Mouse (Mus musculus): ENCODE results near the gene Fat1. TPM values are rescaled to one million over a fixed set of nuclear protein-coding genes. Genes with fewer than 3 reads are reported as not detected.

The Fat1 gene
- polyA plus RNA-seq, 1 experiment: 9.1 TPM

GRCm38 (mm10) chr8:44937905-44938642 lies 2.8 kb downstream of the Fat1 start:
- Histone ChIP-seq H3K27ac (ENCODE audit: control insufficient read depth, insufficient read depth, low read depth, low read length) (peak overlapping the region; percentile 12; the same call in 1 of the 2 replicates), H3K27me3 (ENCODE audit: control insufficient read depth, insufficient read depth, low read length) (no peaks in the 10 kb centered on the region), H3K36me3 (ENCODE audit: control insufficient read depth, insufficient read depth, low read length) (no peaks in the 10 kb centered on the region), H3K4me3 (ENCODE audit: control insufficient read depth, low read depth, low read length) (peak overlapping the region; percentile 79), H3K4me1 (ENCODE audit: control insufficient read depth, insufficient read depth, low read length) (peaks cover 7% of the 10 kb centered on the region)
- no peak for TF ChIP-seq CTCF (IDR thresholded peaks at IDR 0.05; ENCODE audit: control insufficient read depth, insufficient read depth, insufficient replicate concordance, low read depth, low read length)
- peak; percentile 31 for TF ChIP-seq POLR2A (IDR thresholded peaks at IDR 0.05; ENCODE audit: control insufficient read depth, low read depth, low read length)

GRCm38 (mm10) chr8:44938643-44938979 lies 3.4 kb downstream of the Fat1 start:
- H3K36me3 ChIP-seq (ENCODE audit: control insufficient read depth, insufficient read depth, low read length): no peaks in the 10 kb centered on the region
- H3K4me1 ChIP-seq (ENCODE audit: control insufficient read depth, insufficient read depth, low read length): peaks cover 7% of the 10 kb centered on the region
- peak overlapping the region; percentile 79 for H3K4me3 ChIP-seq (ENCODE audit: control insufficient read depth, low read depth, low read length)
- H3K27ac ChIP-seq (ENCODE audit: control insufficient read depth, insufficient read depth, low read depth, low read length): peak overlapping the region; percentile 12; the same call in 1 of the 2 replicates
- TF ChIP-seq POLR2A (IDR thresholded peaks at IDR 0.05; ENCODE audit: control insufficient read depth, low read depth, low read length): no peak
- no peak for TF ChIP-seq CTCF (IDR thresholded peaks at IDR 0.05; ENCODE audit: control insufficient read depth, insufficient read depth, insufficient replicate concordance, low read depth, low read length)
- no peaks in the 10 kb centered on the region for H3K27me3 ChIP-seq (ENCODE audit: control insufficient read depth, insufficient read depth, low read length)

- TF ChIP-seq POLR2A (IDR thresholded peaks at IDR 0.05; ENCODE audit: control insufficient read depth, low read depth, low read length) (no peak), CTCF (IDR thresholded peaks at IDR 0.05; ENCODE audit: control insufficient read depth, insufficient read depth, insufficient replicate concordance, low read depth, low read length) (no peak)
- Histone ChIP-seq H3K4me3 (ENCODE audit: control insufficient read depth, low read depth, low read length) (no peak overlapping the region), H3K4me1 (ENCODE audit: control insufficient read depth, insufficient read depth, low read length) (no peaks in the 10 kb centered on the region), H3K27ac (ENCODE audit: control insufficient read depth, insufficient read depth, low read depth, low read length) (no peak overlapping the region), H3K27me3 (ENCODE audit: control insufficient read depth, insufficient read depth, low read length) (no peaks in the 10 kb centered on the region), H3K36me3 (ENCODE audit: control insufficient read depth, insufficient read depth, low read length) (no peaks in the 10 kb centered on the region)
These were observed 10.3 kb downstream of the Fat1 start for GRCm38 (mm10) chr8:44945577-44945976.

DNA sequence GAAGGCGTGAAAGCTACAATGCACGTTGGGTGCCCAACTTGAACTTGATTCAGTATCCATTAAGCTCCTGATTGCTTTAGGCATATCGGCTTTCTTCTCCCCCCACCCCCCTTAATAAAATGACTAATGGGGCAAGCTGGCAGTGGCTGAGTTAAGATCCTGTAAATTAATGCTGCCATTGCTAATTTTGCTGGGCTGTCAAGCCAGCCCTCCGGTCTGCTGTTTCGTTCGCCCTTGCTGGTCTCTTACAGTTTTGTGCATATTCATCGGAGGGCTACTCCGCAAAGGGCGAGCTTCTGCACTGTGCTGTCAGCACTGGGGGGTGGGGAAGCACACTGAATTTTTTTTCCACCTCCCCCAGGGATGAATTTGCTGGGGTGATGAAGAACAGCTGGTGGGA lies 13.3 kb downstream of the Fat1 start:
- TF ChIP-seq POLR2A (IDR thresholded peaks at IDR 0.05; ENCODE audit: control insufficient read depth, low read depth, low read length) (no peak), CTCF (IDR thresholded peaks at IDR 0.05; ENCODE audit: control insufficient read depth, insufficient read depth, insufficient replicate concordance, low read depth, low read length) (no peak)
- Histone ChIP-seq H3K36me3 (ENCODE audit: control insufficient read depth, insufficient read depth, low read length) (no peaks in the 10 kb centered on the region), H3K27ac (ENCODE audit: control insufficient read depth, insufficient read depth, low read depth, low read length) (no peak overlapping the region), H3K27me3 (ENCODE audit: control insufficient read depth, insufficient read depth, low read length) (no peaks in the 10 kb centered on the region), H3K4me3 (ENCODE audit: control insufficient read depth, low read depth, low read length) (no peak overlapping the region), H3K4me1 (ENCODE audit: control insufficient read depth, insufficient read depth, low read length) (no peaks in the 10 kb centered on the region)

DNA sequence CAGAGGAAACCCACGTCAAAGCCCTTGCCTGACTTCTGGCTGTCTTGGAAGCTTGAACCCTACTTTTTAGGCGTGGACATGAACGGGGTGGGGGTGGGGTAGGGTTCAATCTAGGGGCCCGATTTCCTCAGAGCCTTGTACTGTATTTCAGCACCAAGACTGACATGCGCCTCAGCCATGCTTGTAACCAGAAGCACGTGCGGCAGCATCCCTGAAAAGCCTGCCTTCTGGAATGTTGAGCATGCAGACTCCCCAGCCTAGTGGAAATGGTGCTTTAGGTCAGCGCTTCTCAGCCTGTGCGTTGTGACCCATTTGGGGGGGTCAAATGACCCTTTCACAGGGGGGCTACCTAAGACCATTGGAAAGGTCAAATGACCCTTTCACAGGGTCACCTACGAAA lies 25.2 kb downstream of the Fat1 start:
- Histone ChIP-seq H3K4me1 (ENCODE audit: control insufficient read depth, insufficient read depth, low read length) (no peaks in the 10 kb centered on the region), H3K36me3 (ENCODE audit: control insufficient read depth, insufficient read depth, low read length) (no peaks in the 10 kb centered on the region)

DNA sequence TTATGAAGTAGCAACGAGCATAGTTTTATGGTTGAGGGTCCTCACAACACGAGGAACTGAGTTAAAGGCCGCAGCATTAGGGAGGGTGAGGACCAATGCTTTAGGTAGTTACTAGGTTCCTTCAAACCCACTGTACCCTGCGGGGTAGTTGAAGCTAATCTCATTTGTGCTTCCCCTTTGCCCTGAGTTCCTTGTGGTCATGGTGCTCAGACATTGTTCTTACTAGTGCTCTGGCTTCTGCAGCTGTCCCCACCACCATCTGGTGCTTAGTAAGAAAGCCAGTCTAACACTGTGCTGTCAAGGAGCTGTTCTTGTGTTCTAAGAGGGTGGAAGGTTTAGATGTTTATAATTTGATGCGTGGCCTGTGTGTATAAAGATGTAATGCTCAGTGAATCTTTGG lies 25.7 kb downstream of the Fat1 start:
- Histone ChIP-seq H3K4me3 (ENCODE audit: control insufficient read depth, low read depth, low read length) (no peak overlapping the region), H3K27me3 (ENCODE audit: control insufficient read depth, insufficient read depth, low read length) (no peaks in the 10 kb centered on the region), H3K36me3 (ENCODE audit: control insufficient read depth, insufficient read depth, low read length) (no peaks in the 10 kb centered on the region), H3K4me1 (ENCODE audit: control insufficient read depth, insufficient read depth, low read length) (no peaks in the 10 kb centered on the region), H3K27ac (ENCODE audit: control insufficient read depth, insufficient read depth, low read depth, low read length) (no peak overlapping the region)
- no peak for TF ChIP-seq CTCF (IDR thresholded peaks at IDR 0.05; ENCODE audit: control insufficient read depth, insufficient read depth, insufficient replicate concordance, low read depth, low read length)
- TF ChIP-seq POLR2A (IDR thresholded peaks at IDR 0.05; ENCODE audit: control insufficient read depth, low read depth, low read length): no peak

More for the DNA sequence above, 25.2 kb downstream of the Fat1 start:
- TF ChIP-seq POLR2A (IDR thresholded peaks at IDR 0.05; ENCODE audit: control insufficient read depth, low read depth, low read length): no peak
- no peak for TF ChIP-seq CTCF (IDR thresholded peaks at IDR 0.05; ENCODE audit: control insufficient read depth, insufficient read depth, insufficient replicate concordance, low read depth, low read length)
- no peak overlapping the region for H3K4me3 ChIP-seq (ENCODE audit: control insufficient read depth, low read depth, low read length)
- H3K27ac ChIP-seq (ENCODE audit: control insufficient read depth, insufficient read depth, low read depth, low read length): no peak overlapping the region
- H3K27me3 ChIP-seq (ENCODE audit: control insufficient read depth, insufficient read depth, low read length): no peaks in the 10 kb centered on the region

- Histone ChIP-seq H3K4me3 (ENCODE audit: control insufficient read depth, low read depth, low read length) (no peak overlapping the region), H3K36me3 (ENCODE audit: control insufficient read depth, insufficient read depth, low read length) (no peaks in the 10 kb centered on the region), H3K27me3 (ENCODE audit: control insufficient read depth, insufficient read depth, low read length) (no peaks in the 10 kb centered on the region), H3K27ac (ENCODE audit: control insufficient read depth, insufficient read depth, low read depth, low read length) (no peak overlapping the region), H3K4me1 (ENCODE audit: control insufficient read depth, insufficient read depth, low read length) (no peaks in the 10 kb centered on the region)
- TF ChIP-seq CTCF (IDR thresholded peaks at IDR 0.05; ENCODE audit: control insufficient read depth, insufficient read depth, insufficient replicate concordance, low read depth, low read length) (no peak), POLR2A (IDR thresholded peaks at IDR 0.05; ENCODE audit: control insufficient read depth, low read depth, low read length) (no peak)
These were observed 26.2 kb downstream of the Fat1 start for GRCm38 (mm10) chr8:44961492-44961891.

Measured in testis, adult 2 months (tissue).